Mouse (Mus musculus): Measurements from ENCODE around the gene Fancc. TPM values are rescaled to one million over a fixed set of nuclear protein-coding genes. Genes with fewer than 3 reads are reported as not detected.

Fancc gene
- polyA plus RNA-seq, 1 experiment from 2014 or later, result 9.3 TPM

- WGBS, result 33% methylated on average over 9 of the region's 9 CpGs
- Histone ChIP-seq H3K9me3 (ENCODE audit: control insufficient read depth, low read length) (no peaks in the 10 kb centered on the region), H3K36me3 (ENCODE audit: control insufficient read depth, insufficient read depth, low read length) (no peaks in the 10 kb centered on the region), H3K9ac (ENCODE audit: low read length) (no peak overlapping the region; the same call in 1 of the 2 replicates), H3K4me1 (replicated peaks; ENCODE audit: control insufficient read depth, insufficient read depth) (peaks cover 3% of the 10 kb centered on the region), H3K4me3 (ENCODE audit: low read depth, low read length) (no peak overlapping the region), H3K27ac (replicated peaks) (peak overlapping the region; percentile 65), H3K27me3 (ENCODE audit: control insufficient read depth, insufficient read depth, low read length) (no peaks in the 10 kb centered on the region), H3K4me2 (replicated peaks; ENCODE audit: low read depth) (no peak overlapping the region)
- ATAC-seq (ENCODE audit: low FRiP score, low TSS enrichment), result no peak; the same call in 1 of the 2 replicates
- no peak for TF ChIP-seq EP300 (optimal IDR thresholded peaks at IDR 0.05)
- TF ChIP-seq CTCF (IDR thresholded peaks at IDR 0.05; ENCODE audit: low read depth), result no peak
- no peak for DNase-seq (ENCODE audit: low spot score)
Observed at GRCm38 (mm10) chr13:63330236-63330860, 166.7 kb downstream of the Fancc start.

DNA sequence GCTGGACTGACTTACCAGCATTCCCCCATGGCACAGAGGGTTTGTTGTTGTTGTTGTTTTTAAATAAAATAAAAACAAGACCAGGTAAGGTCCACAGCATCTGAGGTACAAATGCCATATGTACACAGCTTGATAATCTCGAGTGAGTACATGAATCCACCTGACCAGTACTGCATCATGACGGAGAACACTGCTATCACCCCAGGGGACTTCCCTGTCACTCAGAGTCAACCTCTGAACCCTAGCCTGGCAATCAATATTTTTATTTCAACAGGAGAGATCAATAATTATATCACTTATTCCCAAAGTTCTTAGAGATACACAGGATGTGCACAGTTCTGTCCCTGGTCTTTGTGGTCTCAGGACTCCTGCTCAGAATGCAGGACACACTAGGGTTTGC, 171.1 kb downstream of the Fancc start:
- H3K4me3 ChIP-seq (ENCODE audit: low read depth, low read length), result no peak overlapping the region
- no peak overlapping the region for H3K27ac ChIP-seq (replicated peaks)
- H3K27me3 ChIP-seq (ENCODE audit: control insufficient read depth, insufficient read depth, low read length), result no peaks in the 10 kb centered on the region
- DNase-seq (ENCODE audit: low spot score) (no peak), ATAC-seq (ENCODE audit: low FRiP score, low TSS enrichment) (no peak)
- H3K4me1 ChIP-seq (replicated peaks; ENCODE audit: control insufficient read depth, insufficient read depth), result peaks cover 7% of the 10 kb centered on the region
- TF ChIP-seq CTCF (IDR thresholded peaks at IDR 0.05; ENCODE audit: low read depth) (no peak), EP300 (optimal IDR thresholded peaks at IDR 0.05) (no peak)
- 59% methylated on average over 2 of the region's 2 CpGs for WGBS
- no peaks in the 10 kb centered on the region for H3K36me3 ChIP-seq (ENCODE audit: control insufficient read depth, insufficient read depth, low read length)
- no peak overlapping the region for H3K4me2 ChIP-seq (replicated peaks; ENCODE audit: low read depth)
- no peaks in the 10 kb centered on the region for H3K9me3 ChIP-seq (ENCODE audit: control insufficient read depth, low read length)
- H3K9ac ChIP-seq (ENCODE audit: low read length), result no peak overlapping the region

- H3K27ac ChIP-seq (replicated peaks), result peak overlapping the region; percentile 30
- peak; percentile 72 for ATAC-seq (ENCODE audit: low FRiP score, low TSS enrichment)
- H3K4me2 ChIP-seq (replicated peaks; ENCODE audit: low read depth), result no peak overlapping the region
- H3K4me1 ChIP-seq (replicated peaks; ENCODE audit: control insufficient read depth, insufficient read depth), result peaks cover 7% of the 10 kb centered on the region
- no peak overlapping the region for H3K4me3 ChIP-seq (ENCODE audit: low read depth, low read length)
- no peak overlapping the region for H3K9ac ChIP-seq (ENCODE audit: low read length)
- no peaks in the 10 kb centered on the region for H3K9me3 ChIP-seq (ENCODE audit: control insufficient read depth, low read length)
- DNase-seq (ENCODE audit: low spot score), result peak; percentile 54
- H3K36me3 ChIP-seq (ENCODE audit: control insufficient read depth, insufficient read depth, low read length), result no peaks in the 10 kb centered on the region
- WGBS, result 49% methylated on average over 10 of the region's 10 CpGs
- H3K27me3 ChIP-seq (ENCODE audit: control insufficient read depth, insufficient read depth, low read length), result no peaks in the 10 kb centered on the region
- no peak for TF ChIP-seq EP300 (optimal IDR thresholded peaks at IDR 0.05)
Observed at GRCm38 (mm10) chr13:63324978-63325848, 171.9 kb downstream of the Fancc start.

- H3K36me3 ChIP-seq (ENCODE audit: control insufficient read depth, insufficient read depth, low read length), result no peaks in the 10 kb centered on the region
- H3K9me3 ChIP-seq (ENCODE audit: control insufficient read depth, low read length), result no peaks in the 10 kb centered on the region
- peaks cover 4% of the 10 kb centered on the region; the same call in 1 of the 2 replicates for H3K4me1 ChIP-seq (replicated peaks; ENCODE audit: control insufficient read depth, insufficient read depth)
- H3K4me2 ChIP-seq (replicated peaks; ENCODE audit: low read depth), result no peak overlapping the region
- no peak for TF ChIP-seq EP300 (optimal IDR thresholded peaks at IDR 0.05)
- TF ChIP-seq CTCF (IDR thresholded peaks at IDR 0.05; ENCODE audit: low read depth), result no peak
- ATAC-seq (ENCODE audit: low FRiP score, low TSS enrichment) (0 out of 2 replicates have a peak, but pooled peaks have one; percentile 7), DNase-seq (ENCODE audit: low spot score) (no peak)
- no peak overlapping the region for H3K4me3 ChIP-seq (ENCODE audit: low read depth, low read length)
- H3K27ac ChIP-seq (replicated peaks), result peak overlapping the region; percentile 53; the same call in 1 of the 2 replicates
- H3K27me3 ChIP-seq (ENCODE audit: control insufficient read depth, insufficient read depth, low read length), result no peaks in the 10 kb centered on the region
- H3K9ac ChIP-seq (ENCODE audit: low read length), result no peak overlapping the region
- WGBS, result 54% methylated on average over 3 of the region's 3 CpGs
Observed at GRCm38 (mm10) chr13:63324311-63324710, 172.8 kb downstream of the Fancc start.

- no peaks in the 10 kb centered on the region for H3K9me3 ChIP-seq (ENCODE audit: control insufficient read depth, low read length)
- peak; percentile 45 for ATAC-seq (ENCODE audit: low FRiP score, low TSS enrichment)
Observed at GRCm38 (mm10) chr13:63323286-63324075, 173.6 kb downstream of the Fancc start.

More at GRCm38 (mm10) chr13:63323286-63324075, 173.6 kb downstream of the Fancc start:
- Histone ChIP-seq H3K27me3 (ENCODE audit: control insufficient read depth, insufficient read depth, low read length) (no peaks in the 10 kb centered on the region), H3K27ac (replicated peaks) (peak overlapping the region; percentile 53; the same call in 1 of the 2 replicates), H3K9ac (ENCODE audit: low read length) (no peak overlapping the region), H3K36me3 (ENCODE audit: control insufficient read depth, insufficient read depth, low read length) (no peaks in the 10 kb centered on the region), H3K4me1 (replicated peaks; ENCODE audit: control insufficient read depth, insufficient read depth) (peaks cover 4% of the 10 kb centered on the region; the same call in 1 of the 2 replicates), H3K4me2 (replicated peaks; ENCODE audit: low read depth) (no peak overlapping the region), H3K4me3 (ENCODE audit: low read depth, low read length) (no peak overlapping the region)
- TF ChIP-seq CTCF (IDR thresholded peaks at IDR 0.05; ENCODE audit: low read depth) (no peak), EP300 (optimal IDR thresholded peaks at IDR 0.05) (no peak)
- DNase-seq (ENCODE audit: low spot score), result no peak
- 50% methylated on average over 9 of the region's 9 CpGs for WGBS

All from stomach, postnatal 0 days (tissue).